Mouse (Mus musculus): Measurements from ENCODE around the gene Xbp1.

GRCm38 (mm10) chr11:5493869-5494268 lies 26.6 kb upstream of the Xbp1 start:
- TF ChIP-seq POLR2A (IDR thresholded peaks at IDR 0.05; ENCODE audit: borderline replicate concordance, control insufficient read depth, low read depth, low read length): no peak
- no peak for TF ChIP-seq CTCF (IDR thresholded peaks at IDR 0.05; ENCODE audit: control insufficient read depth, insufficient read depth, low read length)
